Mouse (Mus musculus): ENCODE data around the gene Plpp1.

DNA sequence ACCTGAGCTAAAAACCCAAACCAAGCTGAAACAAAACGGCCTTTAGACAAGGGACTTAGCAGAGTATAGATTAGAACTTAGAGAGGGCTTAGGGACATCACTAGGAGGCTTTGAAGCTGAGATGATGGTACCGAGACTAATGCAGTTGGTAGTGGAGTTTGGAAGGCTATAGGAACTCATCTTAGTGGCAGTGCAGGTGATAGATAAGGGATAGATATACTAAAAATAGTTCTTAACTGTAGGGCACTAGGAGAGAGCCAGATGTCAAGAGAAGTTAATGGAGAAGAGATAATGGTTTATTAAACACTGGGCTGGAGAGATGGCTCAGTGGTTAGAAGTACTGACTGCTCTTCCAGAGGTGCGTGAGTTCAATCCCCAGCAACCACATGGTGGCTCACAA lies 15.4 kb downstream of the Plpp1 start:
- TF ChIP-seq CTCF (IDR thresholded peaks at IDR 0.05; ENCODE audit: extremely low read depth, insufficient read length, insufficient replicate concordance, low read depth, low read length) (no peak), POLR2A (IDR thresholded peaks at IDR 0.05; ENCODE audit: low read depth, low read length) (no peak)

Data from small intestine, adult 2 months (tissue).